Mouse (Mus musculus): ENCODE results near the gene Nsf.

- TF ChIP-seq EP300 (optimal IDR thresholded peaks at IDR 0.05) (no peak), CTCF (IDR thresholded peaks at IDR 0.05; ENCODE audit: low read depth) (no peak)
Measured at GRCm38 (mm10) chr11:103916807-103917206, 37.0 kb downstream of the Nsf start.
